Mouse (Mus musculus) cerebellum, postnatal 14 days (tissue): Measurements from ENCODE around the gene Col9a2.
"Not testable (repeated sequence)": the region's sequence is repeated elsewhere in the genome, so short reads cannot be mapped to it uniquely, and the experiment has no call there.

Experiments
- DNase-seq, 2 experiments: peaks; one replicate each; pipeline ENCODE4 v3.0.0; 2021; ENCODE audit warnings: mixed read lengths in 2 of 2

The Col9a2 gene

GRCm38 (mm10) chr4:121021911-121022310 is 17.3 kb upstream of the Col9a2 start:
- no peak for DNase-seq

GRCm38 (mm10) chr4:121023464-121023863 is 15.7 kb upstream of the Col9a2 start:
- DNase-seq, result no peak

- no peak for DNase-seq
Observed at GRCm38 (mm10) chr4:121023941-121024340, 15.2 kb upstream of the Col9a2 start.

- DNase-seq, result no peak
Observed at GRCm38 (mm10) chr4:121025681-121026080, 13.5 kb upstream of the Col9a2 start.

- DNase-seq, result no peak
Observed at GRCm38 (mm10) chr4:121028146-121028545, 11.0 kb upstream of the Col9a2 start.

GRCm38 (mm10) chr4:121028659-121029392 is 10.4 kb upstream of the Col9a2 start:
- DNase-seq, result peak; percentile 67 to 83

- DNase-seq, result no peak
Observed at GRCm38 (mm10) chr4:121029632-121030031, 9.6 kb upstream of the Col9a2 start.

GRCm38 (mm10) chr4:121031440-121031839 is 7.7 kb upstream of the Col9a2 start:
- no peak for DNase-seq

- no peak for DNase-seq
Observed at GRCm38 (mm10) chr4:121033006-121033405, 6.2 kb upstream of the Col9a2 start.

- peak in 1 of 2 experiments; percentile 56 for DNase-seq
Observed at GRCm38 (mm10) chr4:121040323-121040722, 1.1 kb downstream of the Col9a2 start.

- DNase-seq, result peak; percentile 71 to 76
Observed at GRCm38 (mm10) chr4:121040897-121041671, 1.9 kb downstream of the Col9a2 start.

GRCm38 (mm10) chr4:121042472-121042871 is 3.3 kb downstream of the Col9a2 start:
- no peak for DNase-seq

- DNase-seq, result no peak
Observed at GRCm38 (mm10) chr4:121042946-121043345, 3.8 kb downstream of the Col9a2 start.

- DNase-seq, result no peak
Observed at GRCm38 (mm10) chr4:121051863-121052262, 12.7 kb downstream of the Col9a2 start.

GRCm38 (mm10) chr4:121052454-121053323 is 13.5 kb downstream of the Col9a2 start:
- DNase-seq, result peak; percentile 46 to 50

- DNase-seq, result peak; percentile 51 to 69
Observed at GRCm38 (mm10) chr4:121056342-121056741, 17.2 kb downstream of the Col9a2 start.

GRCm38 (mm10) chr4:121057032-121057431 is 17.8 kb downstream of the Col9a2 start:
- no peak for DNase-seq

- not testable (repeated sequence) for DNase-seq
Observed at GRCm38 (mm10) chr4:121059218-121059617, 20.0 kb downstream of the Col9a2 start.

GRCm38 (mm10) chr4:121065336-121065735 is 26.2 kb downstream of the Col9a2 start:
- no peak for DNase-seq

GRCm38 (mm10) chr4:121074250-121074649 is 35.1 kb downstream of the Col9a2 start:
- no peak for DNase-seq

- DNase-seq, result no peak
Observed at GRCm38 (mm10) chr4:121077915-121078646, 38.9 kb downstream of the Col9a2 start.

GRCm38 (mm10) chr4:121080395-121080794 is 41.2 kb downstream of the Col9a2 start:
- no peak for DNase-seq
